Mouse (Mus musculus): ENCODE results near the gene Dyrk3.
"Not testable (repeated sequence)": the region's sequence is repeated elsewhere in the genome, so short reads cannot be mapped to it uniquely, and the experiment has no call there.

The Dyrk3 gene

DNA sequence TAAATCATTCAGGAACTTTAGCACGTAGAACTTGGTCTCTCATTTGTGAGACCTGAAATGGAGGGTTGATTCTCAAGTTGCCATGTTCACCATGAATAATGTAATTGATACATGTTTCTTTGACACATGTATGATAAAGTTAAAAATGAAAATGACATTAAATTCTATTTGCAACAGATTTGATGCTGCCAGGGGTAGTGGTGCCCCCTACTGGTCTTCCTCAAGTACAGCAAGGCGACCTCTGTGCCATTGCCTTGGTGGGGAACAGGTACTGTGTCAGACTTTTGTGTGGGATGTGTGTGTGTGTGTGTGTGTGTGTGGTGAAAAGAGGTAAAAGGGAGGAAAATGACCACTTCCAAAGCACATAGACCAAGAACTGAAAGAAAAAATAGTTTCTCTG is 17.3 kb upstream of the Dyrk3 start:
- peak; percentile 79 for DNase-seq (ENCODE audit: low read depth)

DNA sequence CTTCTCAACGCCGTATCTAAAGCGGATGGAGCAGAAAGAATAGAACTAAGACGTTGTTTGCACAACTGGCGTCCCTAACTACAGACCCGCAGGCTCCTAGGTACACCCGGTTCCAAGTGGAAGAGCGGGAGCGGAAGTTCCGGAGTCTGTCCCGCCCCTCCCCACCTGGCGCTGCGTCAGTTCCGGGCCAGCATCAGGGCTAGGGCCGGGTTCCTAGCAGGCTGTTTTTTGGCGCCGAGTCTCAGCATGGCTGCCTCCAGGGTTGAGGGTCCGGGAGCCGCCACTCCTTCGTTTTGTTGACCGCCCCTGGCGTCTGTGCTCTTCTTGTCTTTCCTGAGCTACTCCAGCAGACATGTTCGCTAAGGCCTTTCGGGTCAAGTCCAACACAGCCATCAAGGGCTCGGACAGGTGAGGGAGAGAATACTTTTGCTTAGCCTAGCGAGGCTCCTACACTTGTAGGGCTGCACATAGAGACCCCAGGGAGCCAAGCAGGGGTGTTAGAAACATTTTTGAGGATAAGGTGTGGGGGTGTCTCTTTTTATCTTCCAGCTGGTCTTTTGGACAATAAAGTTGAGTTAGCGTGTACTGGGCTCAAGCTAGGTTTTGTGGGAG is 15.0 kb upstream of the Dyrk3 start, which contains the start of gene Eif2d:
Gene Eif2d (plus strand): TSS at position 164 of the 612 bp plus-strand sequence.
- peak; percentile 89 for DNase-seq (ENCODE audit: low read depth)

DNA sequence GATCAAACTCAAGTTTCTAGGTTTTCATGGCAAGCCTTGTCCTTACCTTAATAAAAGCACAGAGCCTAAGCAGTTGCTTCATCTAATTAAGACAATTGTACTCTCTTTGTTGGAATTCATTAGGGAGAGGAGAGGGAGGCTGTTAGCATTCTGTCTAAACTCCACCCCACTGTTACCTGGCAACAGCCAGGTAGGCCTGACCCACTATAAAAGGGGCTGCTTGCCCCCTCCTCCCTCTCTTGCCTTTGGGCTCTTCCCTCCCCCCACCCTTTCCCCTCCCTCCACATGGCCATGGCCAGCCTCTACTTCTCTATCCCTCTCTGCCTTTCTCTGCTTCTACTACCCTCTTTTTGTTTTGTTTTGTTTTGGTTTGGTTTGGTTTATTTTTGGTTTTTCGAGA is 11.4 kb upstream of the Dyrk3 start:
- DNase-seq (ENCODE audit: low read depth) = no peak

DNA sequence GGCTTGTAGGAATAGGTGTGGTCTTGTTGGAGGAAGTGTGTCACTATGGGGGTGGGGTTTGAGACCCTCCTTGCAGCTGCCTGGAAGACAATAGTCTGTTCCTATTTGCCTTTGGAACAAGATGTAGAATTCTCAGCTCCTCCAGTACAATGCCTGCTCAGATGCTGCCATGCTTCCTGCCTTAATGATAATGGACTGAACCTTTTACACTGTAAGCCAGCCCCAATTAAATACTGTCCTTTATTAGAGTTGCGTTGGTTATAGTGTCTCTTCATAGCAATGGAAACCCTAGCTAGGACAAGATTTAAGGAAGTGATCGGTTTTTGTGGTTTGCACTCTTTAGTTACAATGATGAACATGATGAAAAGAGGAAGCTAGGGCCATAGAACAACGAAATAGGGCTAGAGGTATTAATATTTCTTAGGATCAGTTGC is 8.1 kb upstream of the Dyrk3 start:
- no peak for DNase-seq (ENCODE audit: low read depth)

DNA sequence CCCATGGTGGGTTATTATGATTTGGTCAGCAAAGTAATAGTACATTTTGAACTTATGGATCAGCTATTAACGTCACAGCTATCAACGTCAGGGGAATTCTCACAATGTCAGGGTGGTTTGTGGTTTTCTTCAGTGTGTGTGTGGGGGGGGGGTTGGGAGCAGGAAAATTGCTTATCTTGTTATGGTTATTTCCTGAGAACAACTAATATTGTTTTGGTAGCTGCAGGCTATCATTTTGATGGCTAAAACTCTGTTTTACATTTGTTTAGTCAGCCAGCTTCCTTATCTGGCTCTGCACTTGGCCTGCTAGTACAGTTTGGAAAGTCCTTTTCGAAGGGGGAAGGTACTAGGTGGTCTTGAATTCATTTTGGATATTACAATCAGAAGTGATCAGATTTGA is 7.1 kb upstream of the Dyrk3 start:
- not testable (repeated sequence) for DNase-seq (ENCODE audit: low read depth)

DNA sequence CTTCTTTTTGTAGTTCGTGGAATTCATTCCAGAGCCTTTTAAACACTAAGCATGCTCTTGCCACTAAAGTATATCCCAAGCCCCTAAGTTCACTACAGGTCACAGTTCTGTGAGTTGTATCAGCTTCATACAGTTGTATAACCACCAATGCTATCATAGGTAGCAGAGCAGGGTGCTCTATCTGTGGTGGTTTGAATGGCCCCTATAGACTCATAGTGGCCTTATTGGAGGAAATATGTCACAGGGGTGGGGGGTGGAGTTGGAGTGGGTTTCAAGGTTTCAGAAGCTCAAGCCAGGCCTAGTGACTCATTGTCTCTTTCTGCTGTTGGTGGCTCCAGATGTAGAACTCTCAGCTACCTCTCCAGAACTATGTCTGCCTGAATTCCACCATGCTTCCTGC is 4.3 kb upstream of the Dyrk3 start:
- DNase-seq (ENCODE audit: low read depth) = no peak

DNA sequence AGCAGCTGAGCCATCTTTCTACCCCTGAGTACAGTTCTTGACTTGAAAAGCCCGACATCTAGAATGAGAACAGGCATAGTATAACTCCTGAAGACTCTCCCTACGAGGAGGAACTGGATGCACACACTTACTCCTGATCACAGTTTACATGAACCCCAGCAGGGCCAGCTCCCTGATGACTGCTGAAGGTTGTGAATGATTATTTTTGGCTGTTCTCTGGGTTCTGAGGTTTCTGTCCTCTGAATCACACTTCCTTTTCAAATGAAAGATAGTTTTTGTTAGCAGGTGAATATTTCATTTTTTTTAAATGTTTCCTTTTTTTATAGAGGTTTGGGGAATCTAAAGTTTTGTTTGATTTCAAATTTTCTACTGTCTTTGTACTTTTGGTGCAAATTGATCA is 3.3 kb upstream of the Dyrk3 start:
- DNase-seq (ENCODE audit: low read depth) = no peak

DNA sequence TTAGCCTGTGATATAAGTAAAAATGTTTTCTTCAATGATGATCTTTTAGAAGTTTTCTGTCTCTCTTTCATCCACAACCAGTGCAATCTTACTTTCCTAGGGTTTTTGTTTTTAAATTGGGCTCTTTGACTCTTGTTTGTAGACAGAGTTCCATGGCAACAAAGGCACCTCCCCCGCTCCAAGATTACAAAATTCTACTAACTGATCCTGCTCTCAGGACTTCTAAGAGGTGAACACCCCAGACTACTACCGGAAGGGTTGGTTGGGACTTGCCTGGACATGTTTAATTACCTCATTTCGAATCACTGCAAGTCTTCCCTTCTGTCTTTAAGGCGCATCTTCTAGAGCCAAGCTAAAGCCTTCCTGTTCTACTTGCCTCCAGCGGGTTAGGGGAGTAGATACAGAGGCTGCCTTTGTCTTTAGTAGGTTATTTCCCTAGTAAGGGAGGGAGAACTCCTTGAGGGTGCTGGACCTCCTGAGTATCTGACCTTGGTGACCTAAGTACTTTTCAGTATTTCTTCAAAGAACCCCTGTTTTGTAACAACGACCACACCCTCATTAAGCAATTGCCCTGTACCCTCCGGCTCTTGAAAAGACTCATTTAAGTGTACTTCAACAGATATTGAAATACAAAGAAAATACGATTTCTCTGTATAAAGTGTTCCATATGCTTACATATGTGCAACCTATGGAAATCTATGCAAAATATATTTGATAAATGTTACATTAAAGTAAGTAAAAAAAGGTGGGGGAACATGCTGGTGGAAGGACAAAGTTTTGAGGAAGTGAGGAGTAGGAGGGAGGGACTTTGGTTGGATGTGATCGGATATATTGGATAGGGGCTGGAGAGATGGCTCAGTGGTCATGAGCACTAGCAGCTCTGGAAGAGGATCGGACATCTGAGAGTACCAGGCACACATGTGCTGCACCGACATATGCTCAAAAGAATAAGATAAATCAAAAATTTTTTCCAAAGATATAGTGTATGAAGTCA is 1.3 kb upstream of the Dyrk3 start:
- DNase-seq (ENCODE audit: low read depth) = no peak

DNA sequence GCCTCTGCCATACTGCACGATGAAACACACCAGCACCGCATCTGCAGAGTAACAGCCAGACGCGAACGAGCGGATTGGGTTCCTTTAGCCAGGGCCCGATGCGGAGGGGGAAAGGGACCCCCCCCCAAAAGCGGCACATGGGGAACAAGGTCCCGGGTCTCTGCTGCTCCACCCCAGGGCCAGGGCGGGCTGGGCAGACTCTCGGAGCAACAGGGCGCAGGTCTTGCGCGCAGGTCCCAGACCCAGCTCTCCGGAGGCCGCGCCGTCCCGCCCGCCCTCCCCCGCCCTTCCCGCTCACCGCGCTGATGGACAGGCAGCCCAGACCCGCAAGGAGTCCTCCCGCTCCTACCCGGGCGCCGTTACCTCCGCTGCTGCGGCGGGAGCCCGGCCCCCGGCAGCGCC is 422 bp downstream of the Dyrk3 start:
- peak; percentile 48 for DNase-seq (ENCODE audit: low read depth)

DNA sequence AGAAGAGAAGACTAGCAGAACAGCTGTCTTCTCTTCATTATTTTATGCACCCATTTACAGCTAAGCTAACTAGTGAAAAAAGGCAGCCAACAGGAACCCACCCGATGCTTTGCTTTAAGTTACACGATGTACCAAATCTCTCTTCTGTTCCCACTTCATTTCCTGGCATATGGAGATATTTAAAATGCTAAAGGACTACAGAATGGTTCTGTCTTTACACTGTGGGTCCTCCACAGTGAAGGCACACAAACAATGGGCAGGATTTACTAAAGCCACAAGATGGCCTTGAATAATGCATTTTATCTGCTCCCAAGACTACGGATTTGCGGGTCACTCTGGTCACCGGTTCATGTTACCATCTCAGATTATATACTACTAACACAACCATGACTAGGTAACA is 1.0 kb downstream of the Dyrk3 start:
- no peak for DNase-seq (ENCODE audit: low read depth)

DNA sequence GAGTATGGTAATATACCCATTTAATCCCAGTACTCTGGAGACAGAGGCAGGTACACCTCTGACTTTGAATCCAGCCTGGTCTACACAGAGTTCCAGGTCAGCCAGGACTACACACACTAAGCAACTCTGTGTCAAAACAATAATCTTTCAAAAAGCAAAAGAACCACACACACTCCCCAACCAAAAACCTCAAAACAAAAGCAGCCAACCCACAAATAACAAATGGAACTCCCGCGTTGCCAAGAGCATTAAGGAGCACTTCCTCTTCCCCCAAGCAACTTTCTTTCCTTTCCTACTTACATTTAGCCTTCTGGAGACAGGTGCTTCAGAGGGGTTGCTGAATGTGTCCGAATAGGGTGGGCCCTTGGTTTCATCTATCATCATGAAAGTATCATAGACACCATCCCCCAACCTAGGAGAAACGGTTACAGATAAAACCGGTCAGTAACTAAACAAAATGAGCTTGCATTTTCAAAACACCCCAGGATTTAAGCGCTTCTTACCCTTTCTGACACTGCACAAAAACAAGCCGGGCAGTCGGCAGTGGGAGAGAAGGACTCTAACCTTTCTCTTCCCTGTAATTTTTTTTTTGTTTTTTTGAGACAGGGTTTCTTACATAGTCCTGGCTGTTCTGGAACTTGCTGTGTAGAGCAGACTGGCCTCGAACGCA is 2.0 kb downstream of the Dyrk3 start:
- peak; percentile 40 for DNase-seq (ENCODE audit: low read depth)

DNA sequence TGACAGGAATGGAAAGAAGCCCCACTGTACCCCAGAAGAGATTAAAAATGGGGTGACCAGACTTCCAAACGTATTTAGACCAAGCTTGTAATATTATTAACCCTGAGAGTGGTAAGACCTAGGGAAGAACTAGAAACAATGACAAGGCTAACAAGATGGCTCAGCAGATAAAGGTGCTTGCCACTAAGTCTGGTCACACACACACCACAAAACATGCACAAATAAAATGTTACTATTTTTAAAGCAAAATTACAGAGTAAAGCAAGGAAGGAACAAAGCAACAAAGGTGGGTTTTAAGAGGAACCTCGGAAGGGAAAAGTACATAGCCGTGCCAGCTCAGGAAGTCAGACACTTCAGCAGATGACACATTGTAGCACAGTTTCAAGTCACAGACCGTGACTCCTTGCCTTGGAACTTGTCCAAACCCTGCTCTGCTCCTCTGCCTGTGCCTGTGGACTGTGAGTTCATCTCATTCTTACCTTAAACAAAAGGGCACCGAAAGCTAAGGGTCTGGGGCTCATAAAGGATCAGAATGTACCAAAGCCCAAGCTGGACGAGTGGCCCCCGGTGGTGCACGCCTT is 3.1 kb downstream of the Dyrk3 start:
- DNase-seq (ENCODE audit: low read depth) = peak; percentile 54

DNA sequence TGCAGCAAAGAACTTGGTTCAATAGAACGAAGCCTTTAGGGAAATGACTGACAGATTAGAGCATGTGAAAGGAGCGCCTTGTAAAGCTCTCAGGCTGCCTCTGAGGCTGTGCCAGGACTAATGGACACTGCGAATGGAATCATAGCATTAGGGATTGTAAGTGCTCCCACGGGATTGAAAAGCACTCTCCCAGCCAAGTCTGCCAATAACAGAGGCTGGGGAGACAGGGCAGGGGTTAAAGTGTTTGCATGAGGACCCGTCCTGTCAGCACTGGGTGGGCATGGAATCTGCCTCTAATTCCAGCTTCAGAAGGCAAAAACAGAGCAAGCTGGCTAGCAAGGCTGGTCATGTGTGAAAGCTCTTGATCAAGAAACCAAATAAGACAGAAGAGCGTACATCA is 3.9 kb downstream of the Dyrk3 start:
- no peak for DNase-seq (ENCODE audit: low read depth)

DNA sequence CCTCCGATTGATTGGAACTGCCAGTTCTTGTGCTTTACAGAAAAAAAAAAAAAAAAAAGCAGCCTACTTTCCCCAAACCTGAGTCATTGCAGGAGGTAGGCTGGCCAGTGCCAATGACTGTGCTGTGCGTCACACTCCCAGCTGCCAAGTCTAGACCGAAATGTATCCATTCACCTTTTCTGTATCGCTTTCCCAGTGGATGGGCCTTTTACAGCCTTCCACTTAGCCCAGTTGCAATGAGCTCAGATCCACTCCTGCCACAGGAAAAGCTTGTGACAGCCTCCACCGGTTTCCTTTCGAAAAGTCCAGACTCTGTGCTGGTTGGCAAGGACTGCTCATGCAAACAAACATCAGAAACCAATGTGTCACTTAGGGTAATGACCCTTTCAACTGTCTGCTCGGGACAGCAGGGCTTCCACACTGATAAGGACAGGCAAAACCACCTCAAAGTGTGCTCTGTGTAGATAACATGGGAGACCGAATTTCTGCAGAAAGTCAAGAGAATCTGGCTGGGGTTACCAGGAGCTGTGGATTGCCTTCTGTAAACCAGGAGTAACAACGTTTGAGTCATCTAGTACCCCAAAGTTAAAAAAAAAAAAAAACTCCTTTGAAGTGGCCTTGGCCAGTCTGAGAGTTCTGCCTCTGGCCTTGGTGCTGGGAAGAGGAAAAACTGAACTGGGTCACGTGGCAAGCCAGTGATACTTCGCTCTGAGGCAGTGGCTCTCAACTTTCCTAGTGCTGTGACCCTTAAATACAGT is 12.0 kb downstream of the Dyrk3 start:
- no peak for DNase-seq (ENCODE audit: low read depth)

DNA sequence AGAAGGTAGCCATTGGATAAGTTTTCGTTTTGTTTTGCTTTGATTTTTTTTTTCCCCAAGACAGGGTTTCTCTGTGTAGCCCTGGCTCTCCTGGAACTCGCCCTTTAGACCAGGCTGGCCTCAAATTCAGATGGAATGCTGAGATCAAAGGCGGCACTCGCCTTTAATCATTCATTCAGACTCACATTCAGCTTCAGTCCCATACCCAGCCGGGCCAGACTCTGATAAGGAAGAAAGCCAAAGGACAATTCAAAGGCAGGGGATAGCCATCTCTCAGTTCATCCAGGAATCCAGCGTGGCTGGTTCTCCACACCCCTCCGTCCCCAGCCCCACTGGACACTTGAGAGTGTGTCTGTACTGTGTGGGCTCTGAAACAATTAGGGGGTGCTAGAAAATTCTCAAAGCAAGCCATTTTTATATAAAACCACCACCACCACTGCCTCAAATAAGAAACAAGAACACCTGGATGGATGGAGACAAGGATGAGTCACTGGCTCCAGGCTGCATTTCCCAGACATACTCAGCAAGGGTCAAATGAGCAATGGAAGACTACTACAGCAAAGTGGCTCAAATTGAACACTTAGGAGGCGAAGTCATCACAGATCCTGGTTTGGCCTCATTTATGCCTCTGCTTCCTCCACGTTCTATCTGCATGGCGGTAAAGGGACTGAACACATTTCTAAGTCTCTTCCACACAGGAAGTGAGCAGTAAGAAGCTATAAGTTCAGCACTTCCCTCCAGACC is 14.4 kb downstream of the Dyrk3 start:
- no peak for DNase-seq (ENCODE audit: low read depth)

DNA sequence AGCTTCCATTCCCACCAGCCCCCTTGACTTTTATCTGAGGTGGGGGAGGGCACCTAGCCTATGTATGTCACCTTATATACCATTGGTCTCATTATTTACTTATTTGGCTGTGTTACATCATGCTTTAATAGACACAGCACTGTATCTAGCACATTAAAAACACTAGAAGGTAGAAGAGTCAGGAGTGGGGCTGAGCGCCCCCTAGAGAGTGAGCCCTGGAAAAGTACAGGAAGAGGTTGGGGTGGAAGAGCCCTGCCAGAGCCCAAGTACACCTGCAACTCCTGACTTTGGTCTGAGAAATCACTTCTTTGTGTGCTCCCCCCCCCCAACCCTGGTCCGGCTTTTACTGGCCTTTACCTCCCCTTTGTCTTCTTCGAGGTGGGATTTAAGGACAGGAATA is 16.2 kb downstream of the Dyrk3 start:
- peak; percentile 62 for DNase-seq (ENCODE audit: low read depth)

DNA sequence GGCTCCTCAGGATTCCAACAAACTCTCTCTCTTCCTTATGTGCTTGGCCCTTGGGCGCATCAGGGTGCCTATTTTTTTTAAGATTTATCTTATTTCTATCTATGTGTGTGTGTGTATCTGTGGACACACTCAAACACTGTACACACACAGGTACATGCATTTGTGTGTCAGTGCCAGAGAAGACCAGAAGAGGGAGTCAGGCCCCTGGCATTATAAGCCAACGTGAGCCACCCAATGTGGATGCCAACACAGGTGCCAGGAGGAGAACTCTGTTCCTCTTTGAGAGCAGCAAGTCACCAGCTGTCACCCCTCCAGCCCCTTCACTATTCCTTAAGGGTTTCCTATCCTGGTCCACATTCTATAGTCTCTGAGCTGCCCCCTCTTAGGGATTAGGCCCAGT is 19.1 kb downstream of the Dyrk3 start:
- peak; percentile 76 for DNase-seq (ENCODE audit: low read depth)

DNA sequence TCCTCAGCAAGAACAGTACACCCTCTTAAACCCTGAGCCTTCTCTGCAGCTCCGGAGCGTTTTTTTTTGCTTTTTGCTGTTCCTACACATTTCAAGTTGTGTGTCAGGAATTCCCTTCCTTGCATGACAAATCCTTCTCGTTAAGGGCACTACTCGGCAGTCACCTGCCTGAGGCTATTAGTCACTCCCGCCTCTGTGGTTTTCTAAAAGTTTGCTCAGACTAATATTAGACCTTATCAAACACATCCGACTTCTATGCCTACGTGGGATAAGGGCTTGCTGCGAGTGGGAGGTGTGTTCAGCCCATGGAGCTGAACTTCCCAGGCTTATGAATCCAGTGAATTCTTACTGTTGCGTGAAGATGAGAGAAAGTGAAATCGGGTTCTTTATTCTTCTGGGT is 19.6 kb downstream of the Dyrk3 start:
- no peak for DNase-seq (ENCODE audit: low read depth)

DNA sequence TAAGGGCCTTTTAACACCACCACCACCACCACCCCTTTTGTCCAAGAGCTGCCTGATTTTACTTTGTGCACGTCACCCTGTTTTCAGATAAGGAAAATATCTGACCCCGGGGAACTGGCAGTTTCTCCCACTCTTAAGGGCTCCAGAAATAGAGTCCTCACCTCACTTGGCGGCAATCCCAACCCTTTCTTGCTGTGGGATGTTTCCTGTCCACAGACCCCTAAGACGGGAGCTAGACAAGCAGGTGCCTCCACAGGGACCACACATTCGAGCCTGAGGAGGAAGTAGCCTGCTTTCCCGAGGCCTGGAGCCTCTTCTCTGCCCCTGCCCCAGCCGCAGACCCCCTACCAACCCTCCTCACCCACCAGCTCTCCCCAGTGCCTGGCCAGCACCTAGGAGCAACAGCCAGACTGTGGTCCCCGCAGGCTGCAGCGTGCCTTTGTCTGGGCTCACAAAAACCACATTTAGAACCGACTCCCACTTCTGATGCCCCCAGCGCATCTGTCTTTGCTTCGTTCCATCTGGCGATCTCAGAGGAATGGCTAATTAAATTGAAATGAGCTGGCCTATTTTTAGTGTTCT is 21.6 kb downstream of the Dyrk3 start:
- no peak for DNase-seq (ENCODE audit: low read depth)

DNA sequence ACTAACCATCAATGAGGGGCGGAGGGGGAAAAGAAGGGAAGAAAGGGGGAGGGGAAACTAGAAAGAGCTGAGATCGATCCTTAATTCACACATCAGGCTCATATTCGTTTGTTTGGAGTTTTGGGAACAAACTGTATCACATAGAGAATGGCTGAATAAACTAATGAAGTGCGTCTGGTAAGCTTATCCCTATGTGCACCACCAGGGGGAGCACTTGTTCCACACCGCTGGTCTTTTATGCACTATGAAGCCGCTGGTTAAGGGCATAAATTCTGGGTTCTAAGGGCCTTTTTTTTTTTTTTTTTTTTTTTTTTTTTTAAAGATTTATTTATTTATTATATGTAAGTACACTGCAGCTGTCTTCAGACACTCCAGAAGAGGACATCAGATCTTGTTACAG is 22.2 kb downstream of the Dyrk3 start:
- DNase-seq (ENCODE audit: low read depth) = peak; percentile 90

DNA sequence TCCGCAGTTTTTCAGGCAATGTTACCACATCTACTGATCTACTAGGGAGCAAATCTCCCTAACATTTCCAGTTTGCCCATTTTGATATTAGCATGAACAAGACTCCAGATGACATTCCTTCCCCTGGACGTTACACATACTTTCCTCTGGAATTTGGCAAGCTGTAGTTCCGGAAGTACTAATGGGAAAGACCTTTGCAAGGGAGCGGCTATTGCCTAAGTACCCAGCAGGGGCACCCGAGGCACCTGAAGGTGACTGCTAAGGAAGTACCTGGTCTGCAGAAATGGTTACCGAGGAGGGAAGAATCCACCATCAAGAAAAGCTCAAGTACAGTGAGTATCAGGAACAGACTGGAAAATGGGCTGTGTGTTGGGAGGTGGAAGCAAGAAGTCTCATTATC is 25.6 kb downstream of the Dyrk3 start:
- DNase-seq (ENCODE audit: low read depth) = no peak

Data from naive thymus-derived CD4-positive, alpha-beta T cell, adult 2 months (primary cell).